Mouse (Mus musculus) fat pad, adult 2 months (tissue): ENCODE results near the gene 1700001C19Rik.

Source experiments
- DNase-seq: peaks from one replicate; pipeline ENCODE4 v3.0.0-alpha.2; 2011; ENCODE audit warnings: low read depth, low spot score; ENCODE audit errors: extremely low read depth

1700001C19Rik gene

DNA sequence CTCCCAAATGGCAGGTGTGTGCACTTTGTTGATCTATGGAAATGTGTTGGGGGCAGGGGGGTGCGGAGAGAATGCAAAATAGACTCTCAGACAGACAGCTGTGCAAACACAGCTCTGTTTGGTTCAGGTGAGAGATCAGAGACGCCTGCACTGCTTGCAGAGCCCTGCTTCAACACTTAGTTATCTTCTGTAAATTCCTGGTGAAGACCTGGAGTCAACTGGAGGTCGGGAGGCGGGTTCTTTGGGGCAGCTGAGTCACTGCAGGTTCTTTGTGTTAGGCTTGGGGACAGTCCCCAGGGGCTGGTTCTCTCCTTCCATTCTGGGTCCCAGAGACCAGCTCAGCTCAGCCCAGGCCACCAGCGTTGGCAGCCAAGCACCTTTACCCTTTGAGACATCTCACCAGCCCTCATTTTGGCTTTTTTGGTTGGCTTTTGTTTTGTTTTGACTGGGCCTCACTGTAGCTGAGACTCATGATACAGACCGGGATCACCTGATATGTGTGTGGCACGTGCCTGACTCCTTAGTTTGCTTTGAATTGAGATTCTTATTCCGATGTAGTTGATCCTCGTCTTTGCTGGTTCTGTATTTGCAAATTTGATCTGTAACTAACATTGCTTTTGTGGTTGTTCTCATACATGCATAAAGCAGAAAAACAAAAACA lies 25.7 kb upstream of the 1700001C19Rik start:
- no peak for DNase-seq

DNA sequence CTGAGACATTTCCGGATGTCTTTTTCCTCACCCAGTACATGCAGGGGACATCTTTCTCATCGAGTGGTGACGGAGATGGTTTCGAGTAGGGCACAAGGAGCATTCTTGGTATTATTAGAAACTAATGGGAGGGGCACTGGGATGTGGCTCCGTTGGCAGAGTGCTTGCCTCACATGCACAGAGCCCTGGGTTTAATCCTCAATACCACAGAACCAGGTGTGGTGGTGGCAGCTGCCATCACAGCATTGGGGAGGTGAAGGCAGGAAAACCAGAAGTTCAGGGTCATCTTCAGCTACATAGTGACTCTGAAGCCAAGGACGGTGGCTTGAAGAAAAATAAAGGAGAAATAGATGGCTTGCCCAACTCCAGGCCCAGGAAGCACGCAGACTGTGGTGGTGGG lies 25.0 kb upstream of the 1700001C19Rik start:
- no peak for DNase-seq

DNA sequence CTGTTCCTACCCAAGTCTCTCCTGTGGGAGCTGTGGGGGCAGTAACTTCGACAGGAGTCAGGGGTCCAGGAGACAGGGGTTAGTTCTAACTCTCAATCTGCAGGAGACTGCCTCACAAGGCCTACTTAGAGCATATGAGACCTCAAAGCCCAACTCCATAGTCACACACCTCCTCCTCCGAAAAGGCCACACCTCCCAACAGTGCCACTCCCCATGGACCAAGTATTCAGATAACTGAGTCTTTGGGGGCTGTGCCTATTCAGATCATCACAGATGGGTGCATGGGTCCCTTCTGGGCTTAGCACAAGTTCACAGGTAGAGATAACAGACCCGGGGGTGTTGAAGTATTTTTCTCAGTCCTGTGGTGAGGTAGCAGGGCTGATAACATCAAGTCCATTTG lies 24.5 kb upstream of the 1700001C19Rik start:
- DNase-seq, result no peak

DNA sequence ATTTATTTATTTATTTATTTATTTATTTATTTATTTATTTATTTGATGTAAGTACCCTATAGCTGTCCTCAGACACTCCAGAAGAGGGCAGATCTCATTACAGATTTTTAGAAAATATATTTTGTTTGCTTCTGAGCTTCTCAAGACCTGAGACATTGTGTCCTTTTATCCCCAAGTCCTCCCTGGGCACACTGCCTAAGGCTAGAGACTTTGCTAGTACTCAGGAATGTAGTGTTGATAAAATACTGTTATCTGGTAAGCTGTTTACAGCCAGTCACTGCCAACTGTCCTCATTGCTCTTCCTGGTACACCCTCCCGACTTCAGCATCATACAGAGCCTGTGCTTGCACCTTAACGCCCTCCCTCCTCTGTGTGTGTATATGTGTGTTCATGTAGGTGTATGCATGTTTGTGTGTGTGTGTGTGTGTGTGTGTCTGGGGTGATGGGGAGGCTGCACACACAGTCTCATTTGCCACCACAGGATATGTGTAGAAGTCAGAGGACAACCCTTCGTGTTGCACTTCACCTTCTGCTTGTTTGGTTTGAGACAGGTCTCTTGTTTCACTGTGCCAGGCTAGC lies 22.3 kb upstream of the 1700001C19Rik start:
- DNase-seq, result no peak

DNA sequence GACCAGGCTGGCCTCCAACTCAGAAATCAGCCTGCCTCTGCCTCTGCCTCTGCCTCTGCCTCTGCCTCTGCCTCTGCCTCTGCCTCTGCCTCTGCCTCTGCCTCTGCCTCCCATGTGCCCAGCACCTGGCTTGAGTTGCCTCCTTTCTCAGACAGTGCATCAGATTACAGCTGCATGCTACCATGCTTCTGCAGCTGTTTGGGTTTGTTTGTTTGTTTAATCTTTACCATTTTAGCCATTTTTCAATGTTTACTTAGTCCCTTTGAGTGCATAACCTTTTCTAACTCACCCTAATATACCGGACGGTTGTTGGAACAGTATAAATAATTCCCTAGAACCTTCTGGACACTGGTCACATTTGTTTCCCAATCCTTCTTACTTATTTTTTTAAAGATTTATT lies 21.8 kb upstream of the 1700001C19Rik start:
- DNase-seq, result no peak

DNA sequence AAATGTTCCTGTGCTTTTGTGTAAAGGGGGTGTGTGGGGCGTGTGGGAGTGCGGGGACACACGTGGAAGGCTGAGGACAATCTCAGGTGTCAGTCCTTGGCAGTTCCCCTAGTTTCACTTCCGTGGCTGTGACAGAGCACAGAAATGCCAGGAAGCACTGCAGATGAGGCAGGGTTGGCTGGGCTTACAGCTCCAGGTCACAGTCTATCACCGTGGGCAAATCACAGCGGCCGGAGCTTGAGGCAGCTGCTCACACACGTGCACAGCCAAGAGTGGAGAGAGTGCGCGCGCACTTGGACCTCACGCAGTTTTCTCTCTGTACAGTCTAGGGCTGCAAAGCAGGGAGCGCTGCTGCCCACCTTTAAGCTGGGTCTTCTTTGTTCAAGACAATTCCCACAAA lies 21.1 kb upstream of the 1700001C19Rik start:
- no peak for DNase-seq

DNA sequence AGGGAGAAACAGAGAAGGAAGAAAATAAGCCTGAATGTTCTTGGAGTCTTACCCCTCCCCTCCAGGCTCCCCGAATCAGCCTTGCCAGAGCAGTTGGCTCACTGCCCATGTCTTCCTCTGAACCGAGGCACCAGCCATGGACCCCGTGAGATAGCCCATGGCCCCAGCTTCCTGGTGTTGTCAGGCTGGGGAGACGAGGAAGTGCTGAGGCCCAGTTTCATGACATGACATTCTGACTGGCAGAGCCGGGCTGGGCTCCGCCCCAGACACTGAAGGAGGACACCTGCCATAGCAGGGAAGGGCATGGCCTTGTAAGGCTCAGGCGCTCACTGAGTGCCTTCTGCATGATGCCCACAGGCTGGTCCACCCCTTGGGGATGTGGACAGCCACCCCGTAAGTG lies 17.5 kb upstream of the 1700001C19Rik start:
- DNase-seq, result no peak

DNA sequence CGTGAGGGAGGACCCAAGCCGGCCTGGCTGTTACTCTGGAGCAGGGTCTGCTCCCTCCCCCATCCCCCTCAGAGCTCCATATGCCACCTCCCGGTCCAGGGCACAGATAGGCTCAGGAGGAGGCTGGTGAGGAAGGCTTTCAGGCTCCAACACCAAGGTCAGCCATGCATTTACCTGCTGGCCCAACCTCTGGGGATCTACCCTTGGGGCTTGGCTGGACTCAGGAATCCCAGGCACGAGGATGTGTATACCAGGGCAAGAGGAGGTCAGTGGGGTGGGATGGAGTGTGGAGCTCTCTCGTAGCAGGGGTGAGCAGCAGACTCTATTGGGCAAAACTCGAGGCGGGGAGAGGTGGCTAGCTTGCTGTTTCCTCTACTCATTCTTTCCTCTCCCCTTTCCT lies 15.7 kb upstream of the 1700001C19Rik start:
- no peak for DNase-seq

DNA sequence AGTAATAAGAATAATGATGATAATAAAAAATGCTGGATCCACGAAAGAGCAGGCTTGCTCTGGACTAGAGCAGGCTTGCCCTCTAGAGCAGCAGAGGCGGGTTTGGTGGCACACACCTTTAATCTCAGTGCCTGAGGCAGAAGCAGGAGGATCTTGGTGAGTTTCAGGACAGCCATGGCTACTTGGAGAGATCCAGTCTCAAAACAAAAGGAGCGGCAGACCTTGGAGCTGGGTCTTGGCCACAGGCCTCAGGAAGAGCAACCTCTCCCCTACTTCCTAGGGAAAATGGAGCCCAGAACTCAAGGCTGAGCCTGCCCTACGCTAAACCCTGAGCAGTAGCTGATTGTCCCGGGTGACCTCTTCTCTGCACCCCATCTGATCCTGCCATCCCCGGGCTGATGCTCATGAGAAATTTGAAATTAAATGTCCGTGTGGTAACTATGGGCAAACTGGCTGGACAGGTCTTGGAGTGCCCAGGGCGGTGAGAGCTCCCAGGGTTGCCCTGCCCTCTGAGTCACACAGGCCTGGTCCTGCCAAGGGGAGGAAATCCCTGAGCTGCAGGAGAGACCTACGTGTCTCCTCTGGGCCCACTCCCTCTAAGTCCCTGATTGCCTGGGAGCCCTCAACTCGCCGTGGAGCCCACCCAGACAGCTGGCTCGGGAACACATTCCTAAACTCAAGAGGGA lies 13.8 kb upstream of the 1700001C19Rik start:
- peak; percentile 86 for DNase-seq

DNA sequence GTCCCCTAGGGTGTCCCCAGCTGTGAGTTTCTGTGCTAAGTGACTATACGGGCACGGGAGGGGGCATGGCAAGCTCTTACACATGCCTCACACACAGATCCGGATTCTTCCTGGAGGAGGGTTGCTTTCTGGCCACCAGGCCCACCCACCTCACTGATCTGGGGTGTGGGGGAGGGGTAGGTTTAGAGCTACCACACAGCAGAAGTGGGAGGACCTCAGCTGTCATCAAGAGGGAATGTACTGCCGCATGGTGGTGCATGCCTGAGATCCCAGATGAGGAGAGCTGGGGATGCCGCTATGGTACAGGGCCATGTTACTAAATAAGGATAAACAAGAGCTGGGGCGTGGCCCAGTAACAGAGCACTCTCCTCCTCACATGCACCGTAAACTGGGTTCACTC lies 13.1 kb upstream of the 1700001C19Rik start:
- no peak for DNase-seq

DNA sequence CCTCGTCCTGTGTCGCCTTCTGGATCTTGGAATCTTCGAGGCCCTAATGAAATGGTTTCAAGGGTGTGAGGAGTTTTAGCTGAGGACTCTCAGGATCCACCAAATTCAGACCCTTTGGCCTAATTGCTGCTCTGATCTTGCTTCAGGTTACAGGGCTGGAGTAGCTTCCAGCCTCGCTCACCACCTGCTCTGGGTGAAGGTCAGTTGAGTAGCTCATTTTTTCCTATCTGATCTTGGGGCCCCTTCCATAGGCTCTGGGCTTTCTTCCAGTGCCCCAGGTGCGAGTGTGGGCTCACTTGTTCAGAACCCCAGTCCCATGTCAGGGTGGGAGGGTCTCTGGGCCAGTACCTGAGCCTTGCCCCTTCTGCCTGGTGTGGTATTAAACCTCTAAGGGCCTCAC lies 12.3 kb upstream of the 1700001C19Rik start:
- DNase-seq, result no peak

DNA sequence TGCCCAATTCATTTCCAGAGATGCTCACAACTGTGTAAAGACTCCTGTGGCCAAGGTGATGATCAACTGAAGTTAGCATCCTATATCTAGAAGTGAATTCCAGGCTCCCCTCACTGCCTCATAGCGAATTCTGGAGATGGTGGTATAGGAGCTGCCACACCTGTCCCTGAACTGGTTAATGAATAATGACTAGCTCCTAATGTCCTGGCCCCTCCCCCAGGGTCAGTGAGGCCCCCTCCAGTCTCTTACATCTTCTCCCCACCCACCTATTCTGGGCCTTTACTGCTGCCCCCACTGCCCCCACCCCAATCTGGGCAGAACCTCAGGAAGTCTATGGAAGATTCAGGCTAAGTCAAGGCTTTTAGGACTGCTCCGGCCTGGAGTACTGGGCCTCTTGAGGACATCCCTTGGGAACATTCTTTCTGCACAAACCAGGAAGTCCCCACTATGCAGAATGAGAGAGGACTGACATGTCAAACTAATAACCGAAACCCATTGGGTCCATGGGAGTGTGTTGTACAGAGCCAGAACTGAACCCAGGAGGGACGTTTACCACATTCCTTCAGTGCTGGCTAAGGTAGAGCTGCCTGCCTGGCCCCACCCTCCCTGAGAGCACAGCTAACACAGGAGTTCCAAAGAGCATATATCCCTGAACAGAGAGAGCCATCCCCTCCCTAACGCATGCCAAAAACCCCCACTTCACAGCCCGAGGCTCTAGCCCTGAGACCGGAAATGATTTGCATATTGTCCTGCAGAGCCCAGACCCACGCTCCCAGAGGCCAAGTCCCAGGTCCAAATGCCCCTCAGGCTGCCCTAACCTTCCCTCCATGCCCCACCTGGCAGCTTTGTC lies 11.6 kb upstream of the 1700001C19Rik start:
- DNase-seq, result no peak

DNA sequence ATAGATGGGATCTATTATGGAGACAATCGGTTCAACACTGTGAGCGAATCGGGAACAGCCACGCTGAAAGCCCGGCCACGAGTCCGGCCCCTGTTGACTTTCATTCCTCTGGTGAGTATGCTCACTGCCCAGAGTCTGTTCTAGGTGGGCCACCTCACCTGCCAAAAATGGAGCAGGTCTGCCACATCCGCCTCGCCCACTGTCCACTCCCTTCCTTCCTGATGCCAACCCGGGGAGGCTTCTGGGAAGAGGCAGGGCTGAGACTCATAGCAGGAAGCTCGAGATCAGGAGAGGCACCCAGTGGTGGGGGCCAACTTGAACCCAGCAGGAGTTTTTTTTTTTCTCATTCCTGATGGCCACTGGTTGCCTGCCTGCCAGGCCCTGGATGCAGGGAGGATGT lies 9.4 kb upstream of the 1700001C19Rik start:
- DNase-seq, result no peak

DNA sequence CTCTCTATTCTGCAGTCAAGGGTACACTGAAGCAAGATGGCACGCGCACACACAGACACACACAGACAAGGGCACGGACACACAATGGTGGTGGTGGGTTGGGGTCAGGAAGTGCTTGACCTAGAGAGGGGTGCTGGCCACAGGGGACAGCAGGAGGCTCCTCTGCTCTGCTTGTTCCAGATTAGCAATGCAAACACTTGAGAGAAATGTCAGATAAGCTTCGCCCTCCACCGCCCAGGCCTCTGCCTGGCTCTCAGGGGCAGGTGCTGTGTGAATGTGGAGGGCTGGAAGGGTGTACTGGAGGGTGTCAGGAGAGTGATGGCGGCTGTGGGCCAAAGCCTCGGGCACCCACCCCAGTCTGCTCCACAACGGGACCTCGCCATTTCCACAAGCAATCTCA lies 8.8 kb upstream of the 1700001C19Rik start:
- no peak for DNase-seq

DNA sequence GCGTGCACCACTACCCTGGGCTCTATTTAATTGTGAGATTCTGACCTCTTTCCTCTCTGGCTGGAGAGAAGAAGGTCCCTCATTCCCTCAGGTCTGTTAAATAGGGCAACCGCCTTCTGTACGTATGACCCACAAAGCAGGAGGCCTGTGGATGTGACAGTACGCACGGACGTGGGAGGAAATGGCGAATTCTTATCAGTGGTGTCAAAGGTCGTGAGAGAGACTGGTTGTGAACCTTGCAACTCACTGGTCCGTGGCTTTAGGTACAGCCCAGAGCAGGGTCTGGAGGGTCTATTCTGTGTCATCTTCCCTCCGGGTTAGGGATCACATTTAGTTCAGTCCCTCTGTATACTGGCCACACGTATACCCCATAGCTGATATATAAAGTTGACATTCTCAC lies 8.3 kb upstream of the 1700001C19Rik start:
- DNase-seq, result no peak

DNA sequence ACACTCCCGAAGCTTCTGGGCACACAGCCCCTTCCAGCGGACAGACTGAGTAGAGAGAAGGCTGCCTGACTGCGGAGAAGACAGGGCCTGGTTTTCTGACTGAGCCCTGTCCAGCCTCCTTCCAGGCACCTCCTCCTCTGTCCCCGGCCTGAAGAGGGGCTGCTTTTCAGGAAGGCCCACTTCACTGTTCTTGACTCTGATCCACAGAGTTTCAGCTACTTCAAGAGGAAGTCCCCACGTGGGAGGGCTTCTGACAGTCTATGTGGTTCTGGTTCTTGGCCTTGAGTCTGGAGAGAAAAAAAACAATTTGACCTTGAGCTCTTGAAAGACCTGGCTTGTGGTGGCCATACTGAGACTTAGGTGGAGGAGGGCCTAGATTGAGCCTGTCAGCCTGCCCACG lies 6.9 kb upstream of the 1700001C19Rik start:
- DNase-seq, result no peak

DNA sequence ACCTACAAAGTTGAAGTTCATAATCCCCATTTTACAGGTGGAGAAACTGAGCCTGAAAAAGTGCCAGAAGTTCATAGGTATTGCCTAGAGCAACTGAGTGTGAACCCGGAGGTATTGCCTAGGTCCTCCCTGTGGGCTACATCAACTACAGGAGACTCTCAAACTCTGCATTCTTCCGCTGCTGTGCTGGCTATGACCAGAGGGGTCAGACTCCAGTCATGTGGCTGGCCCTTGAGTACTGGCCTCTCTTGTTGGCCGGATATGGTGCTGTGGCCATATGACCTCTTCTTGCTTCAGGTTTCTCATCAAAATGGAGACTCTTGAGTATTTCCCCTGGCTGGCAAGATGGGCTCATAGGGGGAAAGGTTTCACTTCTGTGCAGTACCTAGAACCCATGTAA lies 5.1 kb upstream of the 1700001C19Rik start:
- no peak for DNase-seq

DNA sequence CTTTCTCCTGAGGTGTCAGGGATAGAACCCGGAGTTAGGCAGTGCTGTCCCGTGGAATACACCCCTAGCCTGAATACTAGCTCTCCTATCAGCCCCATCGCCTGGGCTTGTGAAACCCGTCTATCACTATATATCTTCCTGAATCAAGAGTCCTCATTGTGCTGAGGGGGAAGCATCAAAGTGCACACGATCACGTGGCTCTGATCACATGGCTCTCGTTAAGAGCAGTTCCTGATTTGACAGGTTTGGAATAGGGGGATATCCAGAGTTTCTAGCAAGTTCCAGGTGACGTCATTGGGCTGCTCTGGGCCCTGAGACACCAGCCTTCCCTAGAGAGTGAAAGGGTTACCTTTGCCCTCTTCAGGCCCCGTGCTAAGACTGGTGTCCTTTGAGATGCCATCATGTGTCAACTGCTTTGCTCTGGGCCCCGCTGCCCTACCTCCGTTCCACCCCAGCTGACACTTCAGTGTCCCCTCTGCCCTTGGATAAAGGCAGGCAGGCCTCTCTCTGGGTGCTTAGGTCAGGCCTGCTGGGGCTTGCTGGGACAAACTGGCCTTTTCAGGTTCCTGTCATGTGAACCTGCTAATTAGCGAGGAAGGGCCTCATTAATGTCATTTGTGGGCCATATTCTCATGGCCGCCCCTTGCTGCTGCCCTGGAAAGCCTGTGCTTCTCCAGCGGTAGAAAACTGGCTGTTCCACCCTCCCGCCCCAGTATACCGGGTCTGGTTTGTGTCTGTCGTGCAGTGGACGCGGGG lies 4.3 kb upstream of the 1700001C19Rik start:
- DNase-seq, result no peak

DNA sequence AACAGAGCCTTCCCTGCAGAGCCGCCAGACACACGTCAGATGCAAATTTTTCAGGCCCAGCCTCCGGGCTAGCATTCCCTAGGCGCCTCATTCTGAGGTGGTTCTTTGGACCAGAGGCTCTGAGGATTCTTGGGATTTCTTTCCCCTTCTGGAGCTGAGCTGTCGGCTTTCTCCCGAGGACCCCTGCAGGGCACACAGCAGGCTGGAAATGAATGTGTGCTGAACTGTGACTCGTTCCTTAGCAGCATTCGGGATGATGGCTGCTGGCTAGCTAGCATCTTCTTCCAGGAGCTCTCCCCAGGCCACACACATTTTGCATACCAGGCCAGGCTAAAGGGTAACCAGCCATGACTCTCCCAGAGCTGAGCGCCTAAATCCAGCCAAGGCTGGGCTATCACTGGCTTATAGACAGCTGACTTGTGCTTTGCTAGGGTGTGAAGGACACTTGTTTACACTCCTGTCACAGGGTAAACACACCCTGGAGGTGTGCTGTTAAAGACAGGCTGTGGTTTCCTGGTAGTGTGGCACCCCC lies 3.2 kb upstream of the 1700001C19Rik start:
- no peak for DNase-seq

DNA sequence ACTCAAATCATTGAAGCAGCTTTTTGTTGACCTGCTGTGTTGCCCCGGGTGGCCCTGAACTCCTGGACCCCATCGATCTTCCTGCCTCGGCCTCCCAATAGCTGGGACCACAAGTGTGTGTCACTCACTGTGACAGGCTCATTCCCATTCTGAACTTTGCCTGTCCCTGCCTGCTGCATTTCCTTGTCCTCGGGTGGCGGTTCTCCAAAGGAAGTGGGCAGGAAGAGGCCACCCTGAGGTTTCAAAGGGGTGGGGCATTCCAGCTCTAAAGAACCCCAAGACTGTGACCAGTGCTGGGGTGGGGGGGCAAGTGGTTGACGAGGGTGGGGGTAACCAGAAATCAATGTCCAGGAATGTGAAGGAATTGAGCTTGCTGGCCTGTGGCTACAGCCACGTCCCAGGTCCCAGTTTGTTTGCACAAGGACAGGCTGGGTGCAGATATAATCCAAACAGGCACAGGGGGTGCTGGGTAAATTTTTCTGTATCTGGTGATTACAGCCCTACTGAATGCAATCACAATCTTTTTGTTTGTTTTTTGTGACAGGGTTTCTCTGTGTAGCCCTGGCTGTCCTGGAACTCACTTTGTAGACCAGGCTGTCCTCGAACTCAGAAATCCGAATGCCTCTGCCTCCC lies 2.3 kb upstream of the 1700001C19Rik start:
- no peak for DNase-seq
